Mouse (Mus musculus) T-cell, adult 2 months (primary cell): ENCODE measurements around the gene Slc38a8.

Experiments used
- DNase-seq: peaks from one replicate; pipeline ENCODE4 v3.0.0; 2022; ENCODE audit warnings: low spot score

Slc38a8 gene

DNA sequence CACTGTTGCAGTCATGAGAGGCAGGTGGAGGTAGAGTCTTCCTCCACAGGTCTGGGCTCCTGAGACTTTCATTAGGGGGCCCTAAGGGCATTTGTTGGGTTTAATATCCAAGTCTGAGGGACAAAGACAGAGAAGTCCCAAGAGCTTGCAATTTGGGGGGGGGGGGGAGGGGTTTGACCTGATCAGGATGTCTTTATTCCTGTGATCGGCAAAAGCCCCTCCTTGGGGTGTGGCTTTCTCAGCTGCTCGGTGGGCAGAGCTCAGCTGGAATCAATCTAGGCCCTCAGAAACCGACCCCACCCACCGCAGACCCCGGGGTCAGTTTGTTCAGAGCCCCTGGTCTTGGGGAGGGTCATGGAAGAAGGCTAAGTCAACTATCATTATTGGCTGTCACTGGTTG lies at the start of gene Slc38a8:
TSS of gene Slc38a8 (minus strand) at position 101 of the 400 bp plus-strand sequence.
- DNase-seq, result no peak

- no peak for DNase-seq
Measured at GRCm38 (mm10) chr8:119548560-119549113, 47.1 kb upstream of the Slc38a8 start.

- DNase-seq, result peak; percentile 15
Measured at GRCm38 (mm10) chr8:119547019-119547691, 45.7 kb upstream of the Slc38a8 start.

DNA sequence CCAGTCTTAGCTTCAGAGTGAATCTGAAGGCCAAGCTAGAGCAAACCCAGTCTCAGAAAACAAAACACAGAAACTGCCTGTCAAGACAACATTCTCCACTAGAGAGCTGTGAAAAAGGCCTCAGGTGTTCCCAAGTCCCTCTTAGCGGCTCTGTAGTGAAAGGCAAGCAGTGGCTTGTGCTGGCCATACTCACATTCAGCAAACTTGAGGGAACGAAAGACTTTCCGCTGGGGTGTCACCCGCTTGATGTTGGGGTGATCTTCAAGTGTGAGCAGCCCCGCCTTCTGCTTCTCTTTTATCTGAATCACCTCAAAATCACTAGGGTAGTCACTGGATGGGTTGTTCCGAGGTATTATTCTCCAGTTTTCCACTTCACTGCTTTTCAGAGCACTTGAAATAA lies 44.3 kb upstream of the Slc38a8 start:
- DNase-seq, result peak; percentile 7

GRCm38 (mm10) chr8:119545180-119545579 lies 43.7 kb upstream of the Slc38a8 start:
- DNase-seq, result no peak

DNA sequence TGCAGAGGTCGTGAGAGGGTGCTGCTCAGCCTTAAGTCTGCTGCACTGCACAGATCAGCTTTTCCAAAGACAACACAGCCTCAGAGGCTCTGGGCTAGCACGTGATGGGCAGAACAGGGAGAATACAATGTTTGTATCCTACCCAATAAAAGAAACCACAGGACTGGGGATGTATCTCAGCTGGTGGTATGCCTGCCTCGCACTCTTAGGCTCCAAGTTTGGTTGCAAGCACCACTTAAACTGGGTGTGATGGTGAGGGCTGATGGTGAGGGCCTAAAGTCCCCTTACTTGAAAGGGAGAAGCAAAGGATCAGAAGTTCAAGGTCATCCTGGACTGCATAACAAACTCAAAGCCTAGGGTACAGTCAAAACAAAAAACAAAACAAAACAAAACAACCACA lies 43.1 kb upstream of the Slc38a8 start:
- no peak for DNase-seq

- DNase-seq, result no peak
Measured at GRCm38 (mm10) chr8:119531973-119532372, 30.5 kb upstream of the Slc38a8 start.

- DNase-seq, result no peak
Measured at GRCm38 (mm10) chr8:119531397-119531796, 29.9 kb upstream of the Slc38a8 start.

- DNase-seq, result no peak
Measured at GRCm38 (mm10) chr8:119530937-119531336, 29.4 kb upstream of the Slc38a8 start.

- no peak for DNase-seq
Measured at GRCm38 (mm10) chr8:119528762-119529161, 27.3 kb upstream of the Slc38a8 start.

- no peak for DNase-seq
Measured at GRCm38 (mm10) chr8:119520102-119520501, 18.6 kb upstream of the Slc38a8 start.

DNA sequence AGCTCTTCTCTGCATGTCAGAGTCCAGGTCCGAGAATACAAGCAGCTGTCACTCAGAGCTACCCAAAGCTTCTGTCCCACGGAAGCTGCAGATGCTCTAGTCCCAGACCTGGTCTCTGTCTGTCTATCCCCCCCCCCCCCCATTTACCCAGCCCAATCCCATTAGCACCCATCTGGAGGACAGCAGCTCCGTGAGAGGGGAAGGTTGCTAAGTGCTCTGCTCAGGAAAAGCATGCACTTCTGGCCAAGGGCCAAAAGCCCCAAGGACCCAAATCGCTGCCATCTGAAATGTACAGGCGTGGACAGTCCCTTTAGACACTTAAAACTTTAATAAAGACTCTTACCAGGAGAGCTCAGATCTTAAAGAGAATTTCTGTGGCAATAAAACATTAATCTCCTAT lies 15.2 kb upstream of the Slc38a8 start:
- DNase-seq, result no peak

DNA sequence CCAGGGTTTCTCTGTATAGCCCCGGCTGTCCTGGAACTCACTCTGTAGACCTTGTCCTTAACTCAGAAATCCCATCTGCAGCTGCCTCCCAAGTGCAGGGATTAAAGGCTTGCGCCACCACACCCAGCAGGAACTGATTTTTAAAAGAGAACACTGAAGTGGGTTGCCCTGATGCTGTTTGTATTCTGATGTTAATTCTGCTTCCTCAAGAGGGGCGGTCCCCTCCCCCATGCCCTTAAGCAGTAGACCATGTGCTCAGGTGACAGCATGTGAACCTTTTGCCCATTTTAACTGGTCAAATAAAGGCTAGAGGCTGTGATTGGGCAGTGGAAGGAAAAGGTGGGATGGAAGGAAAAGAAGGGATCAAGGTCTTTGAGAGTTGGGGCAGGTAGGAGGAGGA lies 14.3 kb upstream of the Slc38a8 start:
- no peak for DNase-seq

- no peak for DNase-seq
Measured at GRCm38 (mm10) chr8:119514940-119515339, 13.4 kb upstream of the Slc38a8 start.

DNA sequence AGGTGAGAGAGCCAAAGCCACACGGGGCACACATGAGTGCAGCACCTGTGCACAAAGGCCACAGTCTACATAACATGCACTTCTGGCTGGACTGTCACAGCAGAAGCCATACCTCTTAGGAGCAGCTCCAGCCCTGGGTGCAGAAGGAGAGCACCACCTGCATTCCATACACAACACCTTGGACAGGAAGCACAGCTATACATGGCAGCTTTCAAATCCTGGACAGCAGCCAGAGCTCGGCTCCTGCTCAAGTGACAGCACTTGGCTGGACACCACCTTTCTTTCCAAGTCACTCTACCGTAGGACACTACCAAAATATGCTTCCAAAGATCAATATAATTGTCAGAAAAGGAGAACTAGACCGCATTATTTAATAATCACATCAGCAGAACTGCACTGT lies 11.9 kb upstream of the Slc38a8 start:
- DNase-seq, result no peak

DNA sequence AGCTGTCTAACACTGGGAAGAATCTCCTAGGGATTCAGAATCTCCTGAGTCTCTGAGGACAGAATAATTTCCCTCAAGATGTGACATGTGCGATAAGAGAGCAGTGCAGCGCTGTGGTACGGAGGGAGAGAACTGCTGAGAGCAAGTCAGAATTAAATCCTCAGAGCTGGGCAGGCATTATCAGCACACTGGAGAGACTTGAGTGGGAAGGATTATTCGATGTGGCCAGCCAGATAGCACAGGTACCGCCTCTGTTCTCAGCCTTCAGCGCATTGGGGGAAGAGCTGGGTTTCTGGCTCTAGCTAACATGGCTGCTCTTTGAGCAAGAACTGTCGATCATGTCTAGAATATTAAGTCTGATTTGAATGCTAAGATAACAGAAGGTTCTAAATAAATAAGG lies 10.2 kb upstream of the Slc38a8 start:
- no peak for DNase-seq

DNA sequence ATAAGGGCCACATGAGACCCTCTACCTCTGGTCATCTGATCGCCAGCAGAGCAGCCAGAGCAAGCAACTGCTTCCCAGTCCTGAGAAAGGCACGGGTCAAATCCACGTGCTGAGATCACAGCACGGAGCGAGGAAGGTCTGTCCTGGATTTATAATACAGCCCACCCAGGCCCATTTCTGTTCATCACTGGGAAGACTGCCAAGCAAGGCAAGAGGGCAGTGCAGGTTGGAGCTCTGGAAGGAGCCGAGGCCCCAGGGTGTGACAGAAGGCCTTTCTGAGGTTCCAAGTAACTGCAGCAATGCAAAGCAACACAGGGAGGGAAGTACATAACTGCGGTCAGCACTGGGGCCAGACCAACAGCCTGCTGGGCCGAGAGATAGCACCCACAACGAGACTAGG lies 9.0 kb upstream of the Slc38a8 start:
- DNase-seq, result no peak

- DNase-seq, result no peak
Measured at GRCm38 (mm10) chr8:119506106-119506505, 4.6 kb upstream of the Slc38a8 start.

DNA sequence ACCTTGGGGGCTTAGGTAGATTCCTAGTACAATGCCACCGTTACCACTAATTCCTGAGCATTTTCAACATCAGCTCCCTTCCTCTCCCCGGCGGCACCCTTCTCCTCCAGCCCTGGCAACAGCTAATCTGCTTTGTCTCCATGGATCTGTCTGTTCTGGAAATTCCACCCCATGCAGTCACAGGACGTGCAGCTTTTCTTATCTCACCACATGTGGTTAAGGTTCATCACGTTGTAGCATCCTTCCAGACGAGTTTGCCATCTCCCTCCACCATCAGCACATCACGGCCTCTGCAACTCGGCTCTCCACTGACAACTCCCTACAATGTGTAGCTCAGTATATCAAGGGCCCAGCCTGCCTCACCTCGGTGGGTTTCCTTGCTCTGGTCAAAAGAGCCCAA lies 4.0 kb upstream of the Slc38a8 start:
- no peak for DNase-seq

- DNase-seq, result no peak
Measured at GRCm38 (mm10) chr8:119503191-119503767, 1.8 kb upstream of the Slc38a8 start.

DNA sequence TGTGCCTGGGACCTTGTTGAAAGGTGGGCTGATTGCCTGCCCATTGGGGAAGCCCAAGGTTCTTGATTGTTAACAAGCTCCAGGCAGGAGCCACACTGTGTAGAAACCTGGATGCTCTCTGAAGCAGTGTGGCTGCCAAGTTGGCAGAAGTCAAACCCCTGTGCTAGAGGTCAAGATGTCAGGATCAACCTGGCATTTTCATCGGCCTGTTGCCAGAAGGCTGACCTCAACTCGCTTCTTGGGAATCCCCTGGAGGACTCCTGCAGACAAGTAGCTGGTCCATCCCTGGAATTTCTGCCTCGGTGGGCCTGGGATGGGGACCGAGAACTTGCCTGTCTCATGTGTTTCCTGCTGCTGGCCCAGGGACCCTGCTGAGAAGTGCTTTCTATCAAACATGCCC lies 613 bp upstream of the Slc38a8 start:
- no peak for DNase-seq

DNA sequence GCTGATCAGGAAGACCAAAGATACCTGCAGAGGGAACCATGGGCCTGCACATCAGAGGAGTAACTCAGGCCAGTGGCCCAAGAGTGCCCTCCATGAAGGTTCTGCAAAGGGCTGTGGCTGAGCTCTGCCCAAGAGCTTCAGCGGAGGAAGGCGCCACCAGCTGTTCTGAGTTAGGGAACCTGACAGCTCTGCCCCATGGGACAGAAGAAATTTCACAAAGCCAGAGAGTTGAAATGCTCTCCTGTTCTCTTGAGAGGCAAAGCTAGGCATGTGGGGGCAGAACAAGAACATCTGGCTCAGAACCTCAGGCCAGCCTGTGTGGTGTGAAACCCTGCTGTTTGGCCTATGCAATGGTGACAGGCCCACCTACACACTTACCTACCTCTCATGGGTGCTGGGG lies 1.7 kb downstream of the Slc38a8 start:
- DNase-seq, result no peak

GRCm38 (mm10) chr8:119496848-119497247 lies 4.7 kb downstream of the Slc38a8 start:
- DNase-seq, result peak; percentile 58

- DNase-seq, result no peak
Measured at GRCm38 (mm10) chr8:119487093-119487492, 14.4 kb downstream of the Slc38a8 start.
